In genomic region chr4:99161457-99161971, GRCm38 (mm10) we compare ENCODE assay signal across 8 mouse cellular contexts. TPM values are rescaled to one million over a fixed set of nuclear protein-coding genes. Genes with fewer than 3 reads are reported as not detected.
DNase-seq lines count a peak whose midpoint lies in the region; ATAC-seq lines count a peak whose summit lies in the region.

No protein-coding gene starts in this region.

- peak; percentile 54; the same call in 1 of the 2 replicates for ATAC-seq in forebrain, embryonic 11.5 days (replicated peaks; ENCODE audit: low FRiP score)
- ATAC-seq in forebrain, embryonic 15.5 days (replicated peaks), result no peak
- no peak for ATAC-seq in forebrain, embryonic 16.5 days

- peaks cover 11% of the 10 kb centered on the region; the same call in 1 of the 2 replicates for H3K4me1 ChIP-seq in forebrain, embryonic 11.5 days (replicated peaks; ENCODE audit: control insufficient read depth, insufficient read depth, low read length)
- peaks cover 7% of the 10 kb centered on the region; the same call in 1 of the 2 replicates for H3K4me1 ChIP-seq in forebrain, embryonic 15.5 days
- peaks cover 7% of the 10 kb centered on the region; the same call in 1 of the 2 replicates for H3K4me1 ChIP-seq in forebrain, embryonic 16.5 days (replicated peaks; ENCODE audit: control insufficient read depth, insufficient read depth, low read length)

- H3K4me2 ChIP-seq in forebrain, embryonic 11.5 days (ENCODE audit: low read depth, low read length, severe bottlenecking), result peak overlapping the region; percentile 33; the same call in 1 of the 2 replicates
- no peak overlapping the region for H3K4me2 ChIP-seq in forebrain, embryonic 15.5 days (replicated peaks)
- peak overlapping the region; percentile 18; the same call in 1 of the 2 replicates for H3K4me2 ChIP-seq in forebrain, embryonic 16.5 days (ENCODE audit: low read length)

- no peak for DNase-seq in forebrain, embryonic 11.5 days (ENCODE audit: low spot score)
- peak; percentile 30 for DNase-seq in retina, postnatal 1 day
- no peak for DNase-seq in retina, embryonic 14.5 days (ENCODE audit: low spot score)
- peak; percentile 70 for DNase-seq in skeletal muscle tissue, adult 2 months (ENCODE audit: low read depth, low spot score)
- DNase-seq in layer of hippocampus, postnatal 14 days (ENCODE audit: low spot score in 2 of 2), result no peak
- DNase-seq in layer of hippocampus, adult 9-11 months, result no peak

- WGBS in forebrain, embryonic 11.5 days, result 4% methylated on average over 6 of the region's 6 CpGs
- WGBS in forebrain, embryonic 15.5 days, result 4% methylated on average over 6 of the region's 6 CpGs
- 2% methylated on average over 6 of the region's 6 CpGs for WGBS in forebrain, embryonic 16.5 days

- H3K36me3 ChIP-seq in forebrain, embryonic 11.5 days (ENCODE audit: control insufficient read depth, insufficient read depth, low read length), result no peaks in the 10 kb centered on the region
- H3K36me3 ChIP-seq in forebrain, embryonic 15.5 days, result no peaks in the 10 kb centered on the region
- no peaks in the 10 kb centered on the region for H3K36me3 ChIP-seq in forebrain, embryonic 16.5 days (ENCODE audit: control insufficient read depth, insufficient read depth)

- peak overlapping the region; percentile 37; the same call in 1 of the 2 replicates for H3K27ac ChIP-seq in forebrain, embryonic 11.5 days (ENCODE audit: low read depth, low read length)
- no peak overlapping the region for H3K27ac ChIP-seq in forebrain, embryonic 15.5 days (replicated peaks)
- no peak overlapping the region for H3K27ac ChIP-seq in forebrain, embryonic 16.5 days (ENCODE audit: low read length)

- peaks cover 2% of the 10 kb centered on the region; the same call in 1 of the 2 replicates for H3K27me3 ChIP-seq in forebrain, embryonic 11.5 days (ENCODE audit: control insufficient read depth, insufficient read depth, low read length)
- H3K27me3 ChIP-seq in forebrain, embryonic 15.5 days, result no peaks in the 10 kb centered on the region
- no peaks in the 10 kb centered on the region for H3K27me3 ChIP-seq in forebrain, embryonic 16.5 days (replicated peaks; ENCODE audit: control insufficient read depth, insufficient read depth, low read length)

- no peak overlapping the region for H3K4me3 ChIP-seq in forebrain, embryonic 11.5 days (ENCODE audit: low read depth, low read length)
- no peak overlapping the region for H3K4me3 ChIP-seq in forebrain, embryonic 15.5 days
- no peak overlapping the region for H3K4me3 ChIP-seq in forebrain, embryonic 16.5 days (replicated peaks; ENCODE audit: low read length)

- H3K9me3 ChIP-seq in forebrain, embryonic 11.5 days (ENCODE audit: control insufficient read depth, low read length), result no peaks in the 10 kb centered on the region
- no peaks in the 10 kb centered on the region for H3K9me3 ChIP-seq in forebrain, embryonic 15.5 days
- no peaks in the 10 kb centered on the region for H3K9me3 ChIP-seq in forebrain, embryonic 16.5 days (ENCODE audit: control insufficient read depth, low read length)

- H3K9ac ChIP-seq in forebrain, embryonic 11.5 days (ENCODE audit: low read length), result no peak overlapping the region
- H3K9ac ChIP-seq in forebrain, embryonic 15.5 days (replicated peaks), result no peak overlapping the region
- no peak overlapping the region for H3K9ac ChIP-seq in forebrain, embryonic 16.5 days (replicated peaks; ENCODE audit: low read depth, low read length)

RNA-seq across cellular contexts. Expression of gene Atg4c, which starts 32.2 kb away (rescaled TPM):
- 12.0 and 12.6 TPM in 2 replicates for polyA plus RNA-seq in forebrain, embryonic 11.5 days (2014; fragmentation: Nextera tagmentation; extraction: Ambion mirVana)
- polyA plus RNA-seq in forebrain, embryonic 15.5 days (2015; fragmentation: Nextera tagmentation; extraction: Ambion mirVana), result 17.4 and 18.5 TPM in 2 replicates
- polyA plus RNA-seq in forebrain, embryonic 16.5 days (2015; fragmentation: Nextera tagmentation; extraction: Ambion mirVana), result 21.3 and 22.0 TPM in 2 replicates
- total RNA-seq in layer of hippocampus, postnatal 14 days (2021), result 10 to 100 TPM; 29.5 to 36.4 TPM

RNA-seq across cellular contexts. Expression of gene Dock7, which starts 40.8 kb away (rescaled TPM):
- 102 and 108 TPM in 2 replicates for polyA plus RNA-seq in forebrain, embryonic 11.5 days (2014; fragmentation: Nextera tagmentation; extraction: Ambion mirVana)
- 81.6 and 83.0 TPM in 2 replicates for polyA plus RNA-seq in forebrain, embryonic 15.5 days (2015; fragmentation: Nextera tagmentation; extraction: Ambion mirVana)
- 86.0 and 87.1 TPM in 2 replicates for polyA plus RNA-seq in forebrain, embryonic 16.5 days (2015; fragmentation: Nextera tagmentation; extraction: Ambion mirVana)
- 10 to 100 TPM; 36.2 to 42.4 TPM for total RNA-seq in layer of hippocampus, postnatal 14 days (2021)

Comparison
In these comparisons a context has a peak if more than half of its experiments do, and no peak if none do; other contexts are left out.
1. DNase-seq: peak in retina, postnatal 1 day (single experiment) and skeletal muscle tissue, adult 2 months (single experiment); none in forebrain, embryonic 11.5 days (single experiment), retina, embryonic 14.5 days (single experiment), layer of hippocampus, postnatal 14 days (0 of 2) and layer of hippocampus, adult 9-11 months (single experiment).